Mouse (Mus musculus): Measurements from ENCODE around the gene Ube2i. TPM values are rescaled to one million over a fixed set of nuclear protein-coding genes. Genes with fewer than 3 reads are reported as not detected.

The Ube2i gene
- polyA plus RNA-seq, 1 experiment from 2014 or later: 365 TPM

- ATAC-seq (ENCODE audit: insufficient number of reproducible peaks, insufficient read depth, low FRiP score, low read depth): no peak
- Histone ChIP-seq H3K9ac (ENCODE audit: low read length) (no peak overlapping the region), H3K27ac (replicated peaks in 1 of 2; ENCODE audit: control insufficient read depth in 1 of 2, insufficient read depth in 1 of 2, low read depth in 2 of 2, low read length in 2 of 2) (no peak overlapping the region), H3K27me3 (ENCODE audit: control insufficient read depth, insufficient read depth, low read length) (peaks cover 53% of the 10 kb centered on the region), H3K4me3 (ENCODE audit: control insufficient read depth in 1 of 2, insufficient read depth in 1 of 2, low read depth in 1 of 2, low read length in 2 of 2) (no peak overlapping the region), H3K4me1 (ENCODE audit: control insufficient read depth in 2 of 2, insufficient read depth in 2 of 2, low read length in 2 of 2) (peaks cover 2 to 11% of the 10 kb centered on the region in 2 experiments; a peak in 3 of 4 replicates), H3K9me3 (ENCODE audit: control insufficient read depth, low read length) (no peaks in the 10 kb centered on the region), H3K4me2 (ENCODE audit: low read length) (no peak overlapping the region), H3K36me3 (ENCODE audit: control insufficient read depth, insufficient read depth, low read length) (peaks cover 5% of the 10 kb centered on the region; the same call in 1 of the 2 replicates)
- 39% methylated on average over 10 of the region's 10 CpGs for WGBS
These were observed 20.7 kb downstream of the Ube2i start for GRCm38 (mm10) chr17:25253760-25254159.

GRCm38 (mm10) chr17:25252643-25253042 lies 21.8 kb downstream of the Ube2i start:
- Histone ChIP-seq H3K9me3 (ENCODE audit: control insufficient read depth, low read length) (no peaks in the 10 kb centered on the region), H3K4me2 (ENCODE audit: low read length) (no peak overlapping the region), H3K9ac (ENCODE audit: low read length) (no peak overlapping the region), H3K36me3 (ENCODE audit: control insufficient read depth, insufficient read depth, low read length) (no peaks in the 10 kb centered on the region), H3K27ac (replicated peaks in 1 of 2; ENCODE audit: control insufficient read depth in 1 of 2, insufficient read depth in 1 of 2, low read depth in 2 of 2, low read length in 2 of 2) (no peak overlapping the region), H3K4me1 (ENCODE audit: control insufficient read depth in 2 of 2, insufficient read depth in 2 of 2, low read length in 2 of 2) (peaks cover 2 to 11% of the 10 kb centered on the region in 2 experiments; a peak in 3 of 4 replicates), H3K4me3 (ENCODE audit: control insufficient read depth in 1 of 2, insufficient read depth in 1 of 2, low read depth in 1 of 2, low read length in 2 of 2) (no peak overlapping the region), H3K27me3 (ENCODE audit: control insufficient read depth, insufficient read depth, low read length) (peaks cover 53% of the 10 kb centered on the region)
- WGBS: 40% methylated on average over 3 of the region's 3 CpGs
- no peak for ATAC-seq (ENCODE audit: insufficient number of reproducible peaks, insufficient read depth, low FRiP score, low read depth)

- H3K9ac ChIP-seq (ENCODE audit: low read length): no peak overlapping the region
- H3K4me3 ChIP-seq (ENCODE audit: control insufficient read depth in 1 of 2, insufficient read depth in 1 of 2, low read depth in 1 of 2, low read length in 2 of 2): no peak overlapping the region
- no peaks in the 10 kb centered on the region for H3K9me3 ChIP-seq (ENCODE audit: control insufficient read depth, low read length)
- peaks cover 38% of the 10 kb centered on the region for H3K27me3 ChIP-seq (ENCODE audit: control insufficient read depth, insufficient read depth, low read length)
- H3K4me1 ChIP-seq (ENCODE audit: control insufficient read depth in 2 of 2, insufficient read depth in 2 of 2, low read length in 2 of 2): no peaks in the 10 kb centered on the region
- no peak overlapping the region for H3K27ac ChIP-seq (replicated peaks in 1 of 2; ENCODE audit: control insufficient read depth in 1 of 2, insufficient read depth in 1 of 2, low read depth in 2 of 2, low read length in 2 of 2)
- ATAC-seq (ENCODE audit: insufficient number of reproducible peaks, insufficient read depth, low FRiP score, low read depth): no peak
- 75% methylated on average over 8 of the region's 8 CpGs for WGBS
- no peak overlapping the region for H3K4me2 ChIP-seq (ENCODE audit: low read length)
- no peaks in the 10 kb centered on the region for H3K36me3 ChIP-seq (ENCODE audit: control insufficient read depth, insufficient read depth, low read length)
These were observed 24.1 kb downstream of the Ube2i start for GRCm38 (mm10) chr17:25250181-25250835.

GRCm38 (mm10) chr17:25248033-25248750 lies 26.2 kb downstream of the Ube2i start:
- no peak for ATAC-seq (ENCODE audit: insufficient number of reproducible peaks, insufficient read depth, low FRiP score, low read depth)
- peaks cover 16% of the 10 kb centered on the region for H3K36me3 ChIP-seq (ENCODE audit: control insufficient read depth, insufficient read depth, low read length)
- no peaks in the 10 kb centered on the region for H3K4me1 ChIP-seq (ENCODE audit: control insufficient read depth in 2 of 2, insufficient read depth in 2 of 2, low read length in 2 of 2)
- H3K4me2 ChIP-seq (ENCODE audit: low read length): no peak overlapping the region
- H3K9ac ChIP-seq (ENCODE audit: low read length): no peak overlapping the region
- H3K27ac ChIP-seq (replicated peaks in 1 of 2; ENCODE audit: control insufficient read depth in 1 of 2, insufficient read depth in 1 of 2, low read depth in 2 of 2, low read length in 2 of 2): no peak overlapping the region
- WGBS: 68% methylated on average over 18 of the region's 18 CpGs
- no peaks in the 10 kb centered on the region for H3K9me3 ChIP-seq (ENCODE audit: control insufficient read depth, low read length)
- H3K4me3 ChIP-seq (ENCODE audit: control insufficient read depth in 1 of 2, insufficient read depth in 1 of 2, low read depth in 1 of 2, low read length in 2 of 2): no peak overlapping the region
- peaks cover 17% of the 10 kb centered on the region for H3K27me3 ChIP-seq (ENCODE audit: control insufficient read depth, insufficient read depth, low read length)

GRCm38 (mm10) chr17:25244239-25244638 lies 30.2 kb downstream of the Ube2i start:
- H3K9me3 ChIP-seq (ENCODE audit: control insufficient read depth, low read length): no peaks in the 10 kb centered on the region
- ATAC-seq (ENCODE audit: insufficient number of reproducible peaks, insufficient read depth, low FRiP score, low read depth): no peak
- no peak overlapping the region for H3K27ac ChIP-seq (replicated peaks in 1 of 2; ENCODE audit: control insufficient read depth in 1 of 2, insufficient read depth in 1 of 2, low read depth in 2 of 2, low read length in 2 of 2)
- no peaks in the 10 kb centered on the region; the same call in 1 of the 2 replicates for H3K27me3 ChIP-seq (ENCODE audit: control insufficient read depth, insufficient read depth, low read length)
- no peak overlapping the region for H3K9ac ChIP-seq (ENCODE audit: low read length)
- H3K36me3 ChIP-seq (ENCODE audit: control insufficient read depth, insufficient read depth, low read length): peaks cover 32% of the 10 kb centered on the region
- H3K4me3 ChIP-seq (ENCODE audit: control insufficient read depth in 1 of 2, insufficient read depth in 1 of 2, low read depth in 1 of 2, low read length in 2 of 2): no peak overlapping the region
- no peak overlapping the region for H3K4me2 ChIP-seq (ENCODE audit: low read length)
- 88% methylated on average over 16 of the region's 16 CpGs for WGBS
- H3K4me1 ChIP-seq (ENCODE audit: control insufficient read depth in 2 of 2, insufficient read depth in 2 of 2, low read length in 2 of 2): peaks cover 6 to 12% of the 10 kb centered on the region in 2 experiments; a peak in 3 of 4 replicates

GRCm38 (mm10) chr17:25243131-25243780 lies 31.2 kb downstream of the Ube2i start:
- Histone ChIP-seq H3K36me3 (ENCODE audit: control insufficient read depth, insufficient read depth, low read length) (peaks cover 32% of the 10 kb centered on the region), H3K27me3 (ENCODE audit: control insufficient read depth, insufficient read depth, low read length) (no peaks in the 10 kb centered on the region; the same call in 1 of the 2 replicates), H3K27ac (replicated peaks in 1 of 2; ENCODE audit: control insufficient read depth in 1 of 2, insufficient read depth in 1 of 2, low read depth in 2 of 2, low read length in 2 of 2) (no peak overlapping the region), H3K9me3 (ENCODE audit: control insufficient read depth, low read length) (no peaks in the 10 kb centered on the region), H3K4me2 (ENCODE audit: low read length) (no peak overlapping the region), H3K9ac (ENCODE audit: low read length) (no peak overlapping the region), H3K4me1 (ENCODE audit: control insufficient read depth in 2 of 2, insufficient read depth in 2 of 2, low read length in 2 of 2) (peaks cover 6 to 13% of the 10 kb centered on the region in 2 experiments; a peak in 3 of 4 replicates), H3K4me3 (ENCODE audit: control insufficient read depth in 1 of 2, insufficient read depth in 1 of 2, low read depth in 1 of 2, low read length in 2 of 2) (no peak overlapping the region)
- no peak for ATAC-seq (ENCODE audit: insufficient number of reproducible peaks, insufficient read depth, low FRiP score, low read depth)
- 90% methylated on average over 11 of the region's 11 CpGs for WGBS

GRCm38 (mm10) chr17:25239695-25240636 lies 34.5 kb downstream of the Ube2i start, which contains the start of the genes Gnptg and Tsr3:
TSS of gene Gnptg (minus strand) at chr17:25240124.
TSS of gene Tsr3 (plus strand) at chr17:25240170.
- H3K27me3 ChIP-seq (ENCODE audit: control insufficient read depth, insufficient read depth, low read length): no peaks in the 10 kb centered on the region
- peak within 1 kb of the TSS; percentile 72 to 97 for H3K4me3 ChIP-seq (ENCODE audit: control insufficient read depth in 1 of 2, insufficient read depth in 1 of 2, low read depth in 1 of 2, low read length in 2 of 2)
- H3K36me3 ChIP-seq (ENCODE audit: control insufficient read depth, insufficient read depth, low read length): peaks cover 39% of the 10 kb centered on the region
- peak within 1 kb of the TSS; percentile 84 for H3K9ac ChIP-seq (ENCODE audit: low read length)
- no peaks in the 10 kb centered on the region for H3K9me3 ChIP-seq (ENCODE audit: control insufficient read depth, low read length)
- H3K27ac ChIP-seq (replicated peaks in 1 of 2; ENCODE audit: control insufficient read depth in 1 of 2, insufficient read depth in 1 of 2, low read depth in 2 of 2, low read length in 2 of 2): peak within 1 kb of the TSS; percentile 40 to 71
- H3K4me2 ChIP-seq (ENCODE audit: low read length): peak within 1 kb of the TSS; percentile 73
- under 1% methylated on average over 80 of the region's 80 CpGs for WGBS
- peak; percentile 75 for ATAC-seq (ENCODE audit: insufficient number of reproducible peaks, insufficient read depth, low FRiP score, low read depth)
- peaks cover 6 to 13% of the 10 kb centered on the region in 2 experiments; a peak in 3 of 4 replicates for H3K4me1 ChIP-seq (ENCODE audit: control insufficient read depth in 2 of 2, insufficient read depth in 2 of 2, low read length in 2 of 2)

All from heart, embryonic 14.5 days (tissue).